Mouse (Mus musculus) kidney, adult 2 months (tissue): ENCODE data around the gene Itga6. TPM values are rescaled to one million over a fixed set of nuclear protein-coding genes. Genes with fewer than 3 reads are reported as not detected.

ENCODE experiments used
- DNase-seq: peaks from one replicate; pipeline ENCODE4 v3.0.0; 2021
- H3K27ac ChIP-seq: fragments of 200-500 bp; 2 replicates; pipeline ENCODE4 v1.5.1; 2012; ENCODE audit warnings: low read depth, low read length, control low read depth, inconsistent platforms; ENCODE audit not compliant: insufficient read depth
- H3K27me3 ChIP-seq: fragments of 200-500 bp; replicated peaks from 2 replicates; pipeline ENCODE4 v1.6.1; 2012; ENCODE audit warnings: mild to moderate bottlenecking, moderate library complexity, low read length, inconsistent platforms; ENCODE audit not compliant: control insufficient read depth, insufficient read depth
- H3K36me3 ChIP-seq: fragments of 200-500 bp; 2 replicates; pipeline ENCODE4 v1.6.1; 2012; ENCODE audit warnings: mild to moderate bottlenecking, moderate library complexity, low read length, inconsistent platforms; ENCODE audit not compliant: control insufficient read depth, insufficient read depth
- H3K4me1 ChIP-seq: fragments of 200-500 bp; 2 replicates; pipeline ENCODE4 v1.6.1; 2011; ENCODE audit warnings: low read length; ENCODE audit not compliant: control insufficient read depth, insufficient read depth
- H3K4me3 ChIP-seq: fragments of 200-500 bp; 2 replicates; pipeline ENCODE4 v1.5.1; 2011; ENCODE audit warnings: mild to moderate bottlenecking, low read depth, low read length, control low read depth; ENCODE audit not compliant: insufficient read depth
- CTCF ChIP-seq: fragments of 200-500 bp; conservative IDR thresholded peaks from 2 replicates; pipeline ENCODE4 v1.5.1; 2011; ENCODE audit warnings: low read depth, mild to moderate bottlenecking, control low read depth, low read length, moderate library complexity, mixed read lengths; ENCODE audit not compliant: insufficient read depth, insufficient read length
- POLR2A ChIP-seq: fragments of 200-500 bp; IDR thresholded peaks from one replicate; pipeline ENCODE4 v1.6.1; 2011; ENCODE audit warnings: low read depth, low read length, control low read depth
- WGBS: fragments of 180-500 bp; shearing (Covaris S2); methylation state at CpG from one replicate; pipeline ENCODE4 v1.1.7; 2018; 5-methylcytosine and 5-hydroxymethylcytosine counted together
- polyA plus RNA-seq: library from polyadenylated mRNA; depleted of rRNA; stranded (reverse); fragments of >200 nt; gene quantifications from 2 replicates; pipeline ENCODE4 v1.2.3, GENCODE M21; 2012

The Itga6 gene
- polyA plus RNA-seq, 1 experiment: 58.7 TPM

- H3K27me3 ChIP-seq: no peaks in the 10 kb centered on the region
- no peak for TF ChIP-seq CTCF
- 72% methylated on average over 11 of the region's 11 CpGs for WGBS
- DNase-seq: no peak
- no peaks in the 10 kb centered on the region for H3K4me1 ChIP-seq
- peaks cover 2% of the 10 kb centered on the region for H3K36me3 ChIP-seq
- H3K4me3 ChIP-seq: no peak overlapping the region
- no peak overlapping the region for H3K27ac ChIP-seq
Measured at GRCm38 (mm10) chr2:71828928-71829327, 83.5 kb downstream of the Itga6 start.

GRCm38 (mm10) chr2:71833626-71834025 lies 88.2 kb downstream of the Itga6 start:
- TF ChIP-seq POLR2A (no peak), CTCF (no peak)
- Histone ChIP-seq H3K27me3 (no peaks in the 10 kb centered on the region), H3K36me3 (no peaks in the 10 kb centered on the region), H3K4me1 (no peaks in the 10 kb centered on the region), H3K4me3 (no peak overlapping the region), H3K27ac (no peak overlapping the region)
- no peak for DNase-seq
- 87% methylated on average over 6 of the region's 6 CpGs for WGBS

DNA sequence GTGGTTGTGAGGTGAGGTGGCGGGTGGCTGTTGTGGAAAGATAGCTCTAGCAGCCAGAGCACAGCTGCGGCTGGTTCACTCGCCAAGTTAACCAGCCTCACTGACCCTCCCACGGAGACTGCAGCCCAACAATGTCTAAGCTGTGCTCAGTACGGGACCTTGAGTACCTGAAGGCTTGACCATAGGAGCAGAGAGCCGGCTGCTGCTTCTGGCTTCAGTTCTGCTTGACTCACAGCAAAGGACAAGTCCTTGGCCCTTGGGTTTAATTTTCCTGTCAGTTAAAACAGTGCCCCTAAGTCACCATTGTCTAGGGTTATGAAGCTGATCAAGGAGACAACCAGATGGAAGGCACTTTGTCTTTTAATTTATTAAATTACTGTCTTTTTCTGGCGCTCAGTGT lies 89.0 kb downstream of the Itga6 start:
- no peak overlapping the region for H3K4me3 ChIP-seq
- no peaks in the 10 kb centered on the region for H3K36me3 ChIP-seq
- WGBS: 67% methylated on average over 7 of the region's 7 CpGs

GRCm38 (mm10) chr2:71835556-71835955 lies 90.1 kb downstream of the Itga6 start:
- H3K36me3 ChIP-seq: 0 out of 2 replicates have a peak, but pooled peaks cover 1% of the 10 kb centered on the region
- H3K4me1 ChIP-seq: no peaks in the 10 kb centered on the region
- H3K27me3 ChIP-seq: no peaks in the 10 kb centered on the region
- no peak overlapping the region for H3K4me3 ChIP-seq
- TF ChIP-seq POLR2A: no peak
- TF ChIP-seq CTCF: no peak
- no peak for DNase-seq
- WGBS: 90% methylated on average over 8 of the region's 8 CpGs
- no peak overlapping the region for H3K27ac ChIP-seq

More for the DNA sequence above, 89.0 kb downstream of the Itga6 start:
- no peak for TF ChIP-seq CTCF
- TF ChIP-seq POLR2A: no peak
- Histone ChIP-seq H3K4me1 (no peaks in the 10 kb centered on the region), H3K27ac (no peak overlapping the region), H3K27me3 (no peaks in the 10 kb centered on the region)
- DNase-seq: no peak

DNA sequence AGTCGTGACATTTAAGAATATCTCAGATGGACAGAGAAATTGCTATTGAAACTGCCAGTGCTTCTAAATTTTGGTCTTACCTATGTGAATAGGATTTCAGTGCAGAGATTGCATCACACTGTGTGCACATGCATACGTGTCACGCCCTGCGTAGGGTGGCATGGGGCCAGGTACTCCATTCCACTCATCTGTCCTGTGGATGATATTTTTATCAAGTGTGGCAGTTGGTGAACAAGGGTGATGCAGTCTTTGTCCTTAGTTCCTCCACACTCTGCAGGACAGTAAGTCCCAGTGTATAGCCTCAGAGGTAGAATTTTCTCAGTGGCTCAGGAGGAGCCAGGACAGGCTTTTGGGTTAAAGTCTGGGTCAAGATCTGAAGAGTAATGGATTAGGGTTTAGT lies 90.8 kb downstream of the Itga6 start:
- 97% methylated on average over 4 of the region's 4 CpGs for WGBS
- H3K36me3 ChIP-seq: peaks cover 5% of the 10 kb centered on the region; the same call in 1 of the 2 replicates

DNA sequence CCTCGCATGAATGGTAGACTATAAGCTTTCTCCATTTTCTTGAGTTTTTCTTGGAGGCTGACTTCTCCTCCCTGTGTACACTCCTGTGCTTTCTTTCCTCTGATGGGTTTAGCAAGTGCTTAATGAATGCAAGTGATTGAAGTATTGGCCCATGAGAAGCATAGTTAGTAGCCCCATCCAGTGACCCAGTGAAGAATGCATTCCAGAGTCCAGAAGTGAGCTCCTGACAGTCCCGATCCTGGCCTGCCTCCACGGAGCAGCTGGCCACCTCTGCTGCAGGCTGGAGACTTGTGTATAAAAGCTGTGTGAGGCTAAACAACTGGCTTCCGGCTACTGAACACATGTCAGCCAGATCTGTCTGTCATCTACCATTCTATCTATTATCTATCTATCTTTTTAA lies 91.8 kb downstream of the Itga6 start:
- TF ChIP-seq CTCF (no peak), POLR2A (no peak)
- 41% methylated on average over 4 of the region's 4 CpGs for WGBS
- peaks cover 5% of the 10 kb centered on the region; the same call in 1 of the 2 replicates for H3K36me3 ChIP-seq

More for the DNA sequence above, 90.8 kb downstream of the Itga6 start:
- TF ChIP-seq POLR2A: no peak
- TF ChIP-seq CTCF: no peak
- DNase-seq: no peak
- Histone ChIP-seq H3K27ac (no peak overlapping the region), H3K4me3 (no peak overlapping the region), H3K27me3 (no peaks in the 10 kb centered on the region), H3K4me1 (no peaks in the 10 kb centered on the region)

DNA sequence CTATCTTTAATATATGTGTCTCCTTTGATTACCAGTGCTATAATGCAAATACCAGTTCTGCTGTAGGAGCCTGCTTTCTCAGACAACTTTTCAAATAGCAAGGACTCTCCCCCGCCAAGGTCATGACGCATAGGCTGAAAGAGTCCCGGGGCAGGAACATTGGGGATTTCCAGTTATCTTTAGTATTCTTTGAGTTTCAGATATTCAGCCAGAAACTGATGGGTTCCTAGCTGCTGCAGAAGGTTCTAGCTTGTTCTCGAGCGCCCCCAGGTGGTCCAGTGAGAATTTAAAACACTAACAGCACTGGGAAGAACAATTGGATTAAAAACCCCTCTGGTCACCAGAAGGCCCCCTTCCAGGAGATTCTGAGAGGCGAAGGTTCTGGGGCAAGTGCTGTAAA lies 92.4 kb downstream of the Itga6 start:
- TF ChIP-seq CTCF: peak; percentile 60
- TF ChIP-seq POLR2A: no peak
- peak; percentile 52 for DNase-seq
- Histone ChIP-seq H3K27me3 (no peaks in the 10 kb centered on the region), H3K4me1 (no peaks in the 10 kb centered on the region), H3K4me3 (no peak overlapping the region), H3K27ac (no peak overlapping the region), H3K36me3 (peaks cover 5% of the 10 kb centered on the region; the same call in 1 of the 2 replicates)
- WGBS: 30% methylated on average over 6 of the region's 6 CpGs

More for the DNA sequence above, 91.8 kb downstream of the Itga6 start:
- H3K4me3 ChIP-seq: no peak overlapping the region
- no peaks in the 10 kb centered on the region for H3K27me3 ChIP-seq
- no peak overlapping the region for H3K27ac ChIP-seq
- H3K4me1 ChIP-seq: no peaks in the 10 kb centered on the region
- peak; percentile 70 for DNase-seq
